Mouse (Mus musculus) cerebellum, adult 2 months (tissue): ENCODE data around the gene 1500011B03Rik.

Experiments
- CTCF ChIP-seq: fragments of 200-500 bp; IDR thresholded peaks from 2 replicates; pipeline ENCODE4 v1.5.1; 2011; ENCODE audit warnings: low read depth, mild to moderate bottlenecking, control low read depth, low read length, moderate library complexity, borderline replicate concordance; ENCODE audit not compliant: insufficient read depth
- POLR2A ChIP-seq: fragments of 200-500 bp; IDR thresholded peaks from 2 replicates; pipeline ENCODE4 v1.6.1; 2011; ENCODE audit warnings: low read length, control low read depth, borderline replicate concordance; ENCODE audit not compliant: insufficient read depth

DNA sequence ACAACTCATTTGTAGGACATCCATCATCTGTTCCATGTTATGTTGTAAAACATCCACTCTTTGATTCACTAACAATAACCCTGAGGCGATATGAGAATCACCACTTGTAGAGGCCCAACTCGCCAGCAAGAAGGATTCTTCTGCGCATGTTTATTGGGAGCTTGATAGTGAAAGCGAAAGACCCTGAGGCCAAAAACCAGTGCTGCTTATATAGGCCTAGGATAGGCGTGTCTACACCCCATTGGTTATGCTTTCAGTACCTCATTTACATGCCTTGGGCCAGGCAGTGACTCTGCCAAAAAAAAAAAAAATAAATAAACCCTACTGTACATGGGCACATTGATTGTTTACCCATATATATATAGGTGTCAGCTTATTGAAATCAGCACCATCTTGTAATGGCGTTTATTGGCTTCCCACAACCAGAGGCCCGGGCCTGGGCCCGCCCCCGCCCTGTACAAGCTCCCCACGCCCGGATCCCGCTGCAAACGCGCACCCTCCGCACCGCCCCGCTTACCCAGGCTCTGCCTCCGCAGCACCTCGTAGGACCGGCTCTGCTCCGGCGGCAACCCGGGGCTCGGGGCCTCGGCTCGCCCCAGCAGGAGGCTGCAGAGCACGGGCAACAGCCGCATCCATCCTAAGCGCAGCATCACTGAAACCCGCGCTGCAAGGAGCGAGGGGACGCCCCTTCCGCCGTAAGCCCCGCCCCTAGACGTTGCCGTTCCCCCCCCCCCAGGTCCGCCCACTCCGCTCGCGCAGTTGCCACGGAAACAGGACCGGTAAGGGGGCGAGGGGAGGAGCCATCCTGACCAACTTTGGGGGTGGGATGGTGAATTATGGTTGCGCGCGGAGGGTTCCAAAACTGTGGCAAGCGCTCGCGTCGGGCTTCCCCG, at the start of gene 1500011B03Rik:
- TF ChIP-seq POLR2A = peak; percentile 71; the same call in 1 of the 2 replicates
- no peak for TF ChIP-seq CTCF
